Mouse (Mus musculus) lung, adult 2 months (tissue): ENCODE measurements at regions not wholly inside any gene's neighbourhood (a gene's known extent, or its start where the extent isn't known, plus 50 kb on each side); places are given as distances from the start of the nearest gene placed in this dataset.

Experiments used
- CTCF ChIP-seq: fragments of 200-500 bp; IDR thresholded peaks from 2 replicates; pipeline ENCODE4 v1.5.1; 2011; ENCODE audit warnings: mild to moderate bottlenecking, low read length, control low read depth; ENCODE audit not compliant: insufficient read depth
- POLR2A ChIP-seq: fragments of 200-500 bp; IDR thresholded peaks from 2 replicates; pipeline ENCODE4 v1.6.1; 2011; ENCODE audit warnings: low read depth, mild to moderate bottlenecking, control low read depth, low read length, borderline replicate concordance; ENCODE audit errors: extremely low read depth

DNA sequence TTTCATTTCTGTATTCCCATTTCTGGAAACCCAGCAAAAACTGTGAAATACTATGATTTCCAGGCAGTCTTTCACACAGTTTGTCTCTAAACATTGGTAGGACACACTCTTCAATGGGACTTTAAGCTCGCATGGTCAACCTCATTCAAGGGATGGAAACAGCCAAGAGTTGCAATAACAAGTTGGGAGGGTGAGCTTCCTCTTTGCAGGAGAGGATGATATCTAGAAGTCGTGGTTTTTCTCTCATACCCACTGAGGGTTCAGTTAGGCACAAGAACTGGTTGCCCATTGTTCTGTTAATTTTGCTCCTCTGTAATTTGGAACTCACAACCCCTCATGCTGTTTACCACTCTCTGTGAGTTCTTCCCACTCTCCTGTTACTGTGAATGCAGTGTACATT is 290.5 kb downstream of the Satb1 start:
- TF ChIP-seq POLR2A (no peak), CTCF (no peak)
